Mouse (Mus musculus): ENCODE data around the gene Akna. TPM values are rescaled to one million over a fixed set of nuclear protein-coding genes. Genes with fewer than 3 reads are reported as not detected.

Akna gene
- polyA plus RNA-seq, 1 experiment from 2014 or later = 6.1 TPM

GRCm38 (mm10) chr4:63384262-63384661 is 18.9 kb downstream of the Akna start:
- DNase-seq = no peak
- Histone ChIP-seq H3K4me2 (ENCODE audit: low read length) (no peak overlapping the region), H3K9ac (replicated peaks; ENCODE audit: low read length) (no peak overlapping the region), H3K27ac (replicated peaks; ENCODE audit: low read depth, low read length) (no peak overlapping the region), H3K27me3 (ENCODE audit: control insufficient read depth, insufficient read depth, low read length) (no peaks in the 10 kb centered on the region), H3K4me3 (replicated peaks; ENCODE audit: low read depth, low read length) (no peak overlapping the region), H3K36me3 (ENCODE audit: control insufficient read depth, insufficient read depth, low read length) (peaks cover 52% of the 10 kb centered on the region), H3K9me3 (ENCODE audit: control insufficient read depth, low read length) (no peaks in the 10 kb centered on the region), H3K4me1 (ENCODE audit: control insufficient read depth, insufficient read depth, low read length) (peaks cover 13% of the 10 kb centered on the region)
- ATAC-seq (ENCODE audit: low FRiP score, low TSS enrichment) = no peak
- 95% methylated on average over 4 of the region's 4 CpGs for WGBS

GRCm38 (mm10) chr4:63383474-63383873 is 19.7 kb downstream of the Akna start:
- ATAC-seq (ENCODE audit: low FRiP score, low TSS enrichment) (no peak), DNase-seq (no peak)
- Histone ChIP-seq H3K4me3 (replicated peaks; ENCODE audit: low read depth, low read length) (no peak overlapping the region), H3K4me1 (ENCODE audit: control insufficient read depth, insufficient read depth, low read length) (peaks cover 5% of the 10 kb centered on the region), H3K27ac (replicated peaks; ENCODE audit: low read depth, low read length) (no peak overlapping the region), H3K9me3 (ENCODE audit: control insufficient read depth, low read length) (no peaks in the 10 kb centered on the region), H3K4me2 (ENCODE audit: low read length) (no peak overlapping the region), H3K27me3 (ENCODE audit: control insufficient read depth, insufficient read depth, low read length) (no peaks in the 10 kb centered on the region), H3K36me3 (ENCODE audit: control insufficient read depth, insufficient read depth, low read length) (peaks cover 60% of the 10 kb centered on the region), H3K9ac (replicated peaks; ENCODE audit: low read length) (no peak overlapping the region)
- WGBS = 91% methylated on average over 12 of the region's 12 CpGs

DNA sequence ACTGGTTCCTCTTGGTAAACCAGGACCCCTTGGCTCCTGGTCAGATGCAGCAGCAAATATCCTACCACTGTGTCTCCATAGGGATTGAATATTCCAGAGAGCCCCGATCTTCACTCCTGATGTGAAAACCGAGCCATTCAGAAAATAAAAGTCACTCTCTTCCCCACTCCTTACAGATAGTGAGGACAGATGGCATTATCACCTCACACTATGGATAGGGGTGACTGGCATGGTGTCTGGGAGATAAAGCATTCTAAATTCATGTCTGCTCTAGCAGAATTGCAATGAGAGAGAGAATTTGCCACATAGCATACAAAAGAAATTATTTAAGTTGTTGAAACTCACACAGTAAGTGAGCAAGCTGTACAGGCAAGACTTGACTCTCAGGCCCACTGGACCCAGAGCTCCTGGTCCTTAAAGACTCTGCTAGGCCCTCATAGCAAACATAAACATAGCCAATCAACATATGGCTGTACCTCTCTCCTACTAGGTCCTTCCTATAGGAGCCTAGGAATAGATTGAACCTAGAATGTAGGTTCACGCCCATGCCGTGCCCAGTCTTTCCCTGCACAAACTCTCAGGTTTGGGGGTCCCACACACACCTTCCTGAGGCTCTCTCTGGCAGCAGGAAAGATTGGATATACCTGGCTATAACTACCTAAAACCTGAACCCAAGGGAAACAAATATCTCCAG is 20.3 kb downstream of the Akna start:
- Histone ChIP-seq H3K36me3 (ENCODE audit: control insufficient read depth, insufficient read depth, low read length) (peaks cover 62% of the 10 kb centered on the region), H3K4me2 (ENCODE audit: low read length) (no peak overlapping the region), H3K9ac (replicated peaks; ENCODE audit: low read length) (no peak overlapping the region), H3K9me3 (ENCODE audit: control insufficient read depth, low read length) (no peaks in the 10 kb centered on the region), H3K27me3 (ENCODE audit: control insufficient read depth, insufficient read depth, low read length) (no peaks in the 10 kb centered on the region), H3K4me3 (replicated peaks; ENCODE audit: low read depth, low read length) (no peak overlapping the region), H3K4me1 (ENCODE audit: control insufficient read depth, insufficient read depth, low read length) (no peaks in the 10 kb centered on the region), H3K27ac (replicated peaks; ENCODE audit: low read depth, low read length) (no peak overlapping the region)
- WGBS = 89% methylated on average over 4 of the region's 4 CpGs
- DNase-seq = no peak
- no peak for ATAC-seq (ENCODE audit: low FRiP score, low TSS enrichment)

- WGBS = 62% methylated on average over 7 of the region's 7 CpGs
- H3K27ac ChIP-seq (replicated peaks; ENCODE audit: low read depth, low read length) = no peak overlapping the region
- no peak overlapping the region for H3K4me3 ChIP-seq (replicated peaks; ENCODE audit: low read depth, low read length)
- H3K9me3 ChIP-seq (ENCODE audit: control insufficient read depth, low read length) = no peaks in the 10 kb centered on the region
- ATAC-seq (ENCODE audit: low FRiP score, low TSS enrichment) = no peak
- H3K36me3 ChIP-seq (ENCODE audit: control insufficient read depth, insufficient read depth, low read length) = peaks cover 63% of the 10 kb centered on the region
- DNase-seq = no peak
- no peaks in the 10 kb centered on the region for H3K27me3 ChIP-seq (ENCODE audit: control insufficient read depth, insufficient read depth, low read length)
- no peak overlapping the region for H3K9ac ChIP-seq (replicated peaks; ENCODE audit: low read length)
- H3K4me2 ChIP-seq (ENCODE audit: low read length) = no peak overlapping the region
- H3K4me1 ChIP-seq (ENCODE audit: control insufficient read depth, insufficient read depth, low read length) = no peaks in the 10 kb centered on the region
Measured at GRCm38 (mm10) chr4:63377483-63377882, 25.7 kb downstream of the Akna start.

DNA sequence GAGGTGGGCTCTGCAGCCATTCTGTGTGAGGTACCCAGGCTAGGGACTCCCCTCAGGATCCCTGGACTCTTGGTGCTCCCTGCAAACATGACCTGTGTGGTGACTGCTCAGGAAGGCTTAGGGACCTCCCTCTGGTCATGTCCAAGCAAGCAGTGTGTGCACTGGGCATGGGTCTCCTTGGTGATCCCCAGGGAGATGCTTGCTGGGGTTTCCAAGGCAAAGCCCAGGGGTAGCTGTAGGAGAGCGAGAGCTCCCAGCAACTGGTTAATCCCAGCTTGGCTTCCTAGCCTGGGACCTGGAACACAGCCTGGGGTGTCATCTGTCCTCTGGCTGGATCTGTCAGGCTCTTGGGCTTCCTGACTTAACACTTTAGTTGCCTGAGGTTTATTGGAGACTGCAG is 27.8 kb downstream of the Akna start:
- DNase-seq (no peak), ATAC-seq (ENCODE audit: low FRiP score, low TSS enrichment) (no peak)
- Histone ChIP-seq H3K9me3 (ENCODE audit: control insufficient read depth, low read length) (no peaks in the 10 kb centered on the region), H3K27ac (replicated peaks; ENCODE audit: low read depth, low read length) (no peak overlapping the region), H3K4me3 (replicated peaks; ENCODE audit: low read depth, low read length) (no peak overlapping the region), H3K27me3 (ENCODE audit: control insufficient read depth, insufficient read depth, low read length) (no peaks in the 10 kb centered on the region), H3K9ac (replicated peaks; ENCODE audit: low read length) (no peak overlapping the region), H3K4me2 (ENCODE audit: low read length) (no peak overlapping the region), H3K4me1 (ENCODE audit: control insufficient read depth, insufficient read depth, low read length) (no peaks in the 10 kb centered on the region), H3K36me3 (ENCODE audit: control insufficient read depth, insufficient read depth, low read length) (peaks cover 49% of the 10 kb centered on the region)
- 68% methylated on average over 1 of the region's 1 CpGs for WGBS

- H3K4me3 ChIP-seq (replicated peaks; ENCODE audit: low read depth, low read length) = no peak overlapping the region
- ATAC-seq (ENCODE audit: low FRiP score, low TSS enrichment) = no peak
- H3K36me3 ChIP-seq (ENCODE audit: control insufficient read depth, insufficient read depth, low read length) = peaks cover 44% of the 10 kb centered on the region
- 87% methylated on average over 12 of the region's 12 CpGs for WGBS
- no peak overlapping the region for H3K9ac ChIP-seq (replicated peaks; ENCODE audit: low read length)
- no peaks in the 10 kb centered on the region for H3K9me3 ChIP-seq (ENCODE audit: control insufficient read depth, low read length)
- no peak for DNase-seq
- no peak overlapping the region for H3K27ac ChIP-seq (replicated peaks; ENCODE audit: low read depth, low read length)
- no peaks in the 10 kb centered on the region for H3K4me1 ChIP-seq (ENCODE audit: control insufficient read depth, insufficient read depth, low read length)
- no peaks in the 10 kb centered on the region for H3K27me3 ChIP-seq (ENCODE audit: control insufficient read depth, insufficient read depth, low read length)
- no peak overlapping the region for H3K4me2 ChIP-seq (ENCODE audit: low read length)
Measured at GRCm38 (mm10) chr4:63374331-63374730, 28.8 kb downstream of the Akna start.

DNA sequence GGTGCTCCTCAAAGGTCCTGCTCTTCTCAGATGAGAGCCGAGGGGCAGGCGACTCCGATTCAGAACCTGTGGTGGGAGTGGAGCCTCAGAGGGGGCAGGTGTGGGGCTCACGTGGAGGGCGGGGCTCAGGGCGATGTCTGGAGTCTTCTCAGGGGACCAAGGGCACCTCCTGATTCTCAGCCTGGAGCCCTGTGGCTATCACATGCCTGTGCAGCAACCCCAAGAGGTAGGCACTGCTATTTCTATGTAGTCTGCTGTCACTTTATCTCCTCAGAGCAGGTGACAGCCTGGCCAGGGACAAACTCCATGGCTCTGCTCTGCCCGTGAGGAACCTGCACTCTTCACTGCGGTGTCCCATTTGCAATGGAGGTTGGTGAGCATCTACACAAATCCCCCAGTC is 29.8 kb downstream of the Akna start:
- Histone ChIP-seq H3K36me3 (ENCODE audit: control insufficient read depth, insufficient read depth, low read length) (peaks cover 35% of the 10 kb centered on the region), H3K27me3 (ENCODE audit: control insufficient read depth, insufficient read depth, low read length) (no peaks in the 10 kb centered on the region), H3K4me1 (ENCODE audit: control insufficient read depth, insufficient read depth, low read length) (no peaks in the 10 kb centered on the region), H3K9ac (replicated peaks; ENCODE audit: low read length) (no peak overlapping the region), H3K9me3 (ENCODE audit: control insufficient read depth, low read length) (no peaks in the 10 kb centered on the region), H3K4me2 (ENCODE audit: low read length) (no peak overlapping the region), H3K4me3 (replicated peaks; ENCODE audit: low read depth, low read length) (no peak overlapping the region), H3K27ac (replicated peaks; ENCODE audit: low read depth, low read length) (no peak overlapping the region)
- ATAC-seq (ENCODE audit: low FRiP score, low TSS enrichment) (no peak), DNase-seq (no peak)
- WGBS = 90% methylated on average over 8 of the region's 8 CpGs

GRCm38 (mm10) chr4:63371890-63372289 is 31.3 kb downstream of the Akna start:
- Histone ChIP-seq H3K27me3 (ENCODE audit: control insufficient read depth, insufficient read depth, low read length) (no peaks in the 10 kb centered on the region), H3K27ac (replicated peaks; ENCODE audit: low read depth, low read length) (no peak overlapping the region), H3K9me3 (ENCODE audit: control insufficient read depth, low read length) (no peaks in the 10 kb centered on the region), H3K4me1 (ENCODE audit: control insufficient read depth, insufficient read depth, low read length) (no peaks in the 10 kb centered on the region), H3K4me2 (ENCODE audit: low read length) (no peak overlapping the region), H3K4me3 (replicated peaks; ENCODE audit: low read depth, low read length) (no peak overlapping the region), H3K36me3 (ENCODE audit: control insufficient read depth, insufficient read depth, low read length) (peaks cover 36% of the 10 kb centered on the region), H3K9ac (replicated peaks; ENCODE audit: low read length) (no peak overlapping the region)
- DNase-seq (peak; percentile 65), ATAC-seq (ENCODE audit: low FRiP score, low TSS enrichment) (no peak)
- WGBS = 64% methylated on average over 3 of the region's 3 CpGs

DNA sequence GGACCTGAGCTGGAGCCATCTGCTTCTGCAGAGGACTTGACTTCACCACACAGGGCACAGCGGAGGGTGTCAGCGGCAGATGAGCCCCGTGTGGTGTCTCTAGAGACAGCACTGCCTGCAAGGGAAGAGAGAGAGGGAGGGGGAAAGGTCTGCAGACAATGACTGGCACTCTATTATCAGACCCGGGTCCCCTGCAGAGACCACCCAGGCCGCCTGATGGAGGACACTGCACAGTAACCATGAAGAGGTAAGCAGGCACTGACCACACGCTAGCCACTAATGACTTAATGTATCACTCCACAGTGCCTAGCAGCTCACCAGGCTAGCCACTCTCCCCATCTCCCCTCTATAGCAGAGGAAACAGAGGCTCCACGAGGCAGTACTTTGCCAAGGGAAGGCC is 32.3 kb downstream of the Akna start:
- 23% methylated on average over 7 of the region's 7 CpGs for WGBS
- Histone ChIP-seq H3K36me3 (ENCODE audit: control insufficient read depth, insufficient read depth, low read length) (peaks cover 30% of the 10 kb centered on the region; the same call in 1 of the 2 replicates), H3K9me3 (ENCODE audit: control insufficient read depth, low read length) (no peaks in the 10 kb centered on the region)

More for the DNA sequence above, 32.3 kb downstream of the Akna start:
- Histone ChIP-seq H3K9ac (replicated peaks; ENCODE audit: low read length) (no peak overlapping the region), H3K27ac (replicated peaks; ENCODE audit: low read depth, low read length) (no peak overlapping the region), H3K4me1 (ENCODE audit: control insufficient read depth, insufficient read depth, low read length) (no peaks in the 10 kb centered on the region), H3K4me3 (replicated peaks; ENCODE audit: low read depth, low read length) (no peak overlapping the region), H3K4me2 (ENCODE audit: low read length) (no peak overlapping the region), H3K27me3 (ENCODE audit: control insufficient read depth, insufficient read depth, low read length) (no peaks in the 10 kb centered on the region)
- DNase-seq = no peak
- no peak for ATAC-seq (ENCODE audit: low FRiP score, low TSS enrichment)

Data from midbrain, embryonic 14.5 days (tissue).